Comparison of ENCODE assay signal across 8 mouse cellular contexts in the genomic region with DNA sequence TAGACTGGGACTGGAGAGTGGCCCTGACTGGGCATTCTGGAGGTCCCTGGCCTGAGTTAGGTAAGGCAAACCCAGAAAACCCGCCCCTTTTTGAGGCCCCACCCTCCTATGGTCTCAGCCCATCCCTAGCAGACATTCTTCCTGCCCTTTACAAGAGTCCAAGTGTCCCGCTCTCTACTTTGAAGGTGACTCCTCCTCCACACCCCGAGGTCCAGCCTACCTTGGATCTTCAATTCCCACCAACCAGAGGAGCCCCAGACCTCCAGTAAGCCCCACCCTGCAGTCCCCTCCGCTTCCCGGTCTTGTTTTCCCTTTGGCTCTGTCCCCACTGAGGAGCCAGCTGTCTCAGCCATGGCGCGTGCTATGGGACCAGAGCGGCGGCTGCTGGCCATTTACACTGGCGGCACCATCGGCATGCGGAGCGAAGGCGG. TPM values are rescaled to one million over a fixed set of nuclear protein-coding genes. Genes with fewer than 3 reads are reported as not detected.
DNase-seq lines count a peak whose midpoint lies in the region; ATAC-seq lines count a peak whose summit lies in the region.

A gene (plus strand): TSS at position 139 of the 431 bp plus-strand sequence.

- no peak within 1 kb of the TSS for H3K9ac ChIP-seq in forebrain, embryonic 14.5 days (ENCODE audit: low read length)
- no peak within 1 kb of the TSS for H3K9ac ChIP-seq in midbrain, embryonic 13.5 days (replicated peaks)

- peaks cover 12% of the 10 kb centered on the region for H3K4me1 ChIP-seq in heart, embryonic 10.5 days
- peaks cover 3% of the 10 kb centered on the region for H3K4me1 ChIP-seq in forebrain, embryonic 14.5 days (ENCODE audit: control insufficient read depth, insufficient read depth, low read length)
- H3K4me1 ChIP-seq in midbrain, embryonic 13.5 days (replicated peaks), result peaks cover 4% of the 10 kb centered on the region; the same call in 1 of the 2 replicates

- H3K27me3 ChIP-seq in heart, embryonic 10.5 days (ENCODE audit: insufficient read depth, poor library complexity, severe bottlenecking), result peaks cover 59% of the 10 kb centered on the region
- H3K27me3 ChIP-seq in forebrain, embryonic 14.5 days (replicated peaks; ENCODE audit: control insufficient read depth, insufficient read depth, low read length), result no peaks in the 10 kb centered on the region
- peaks cover 26% of the 10 kb centered on the region; the same call in 1 of the 2 replicates for H3K27me3 ChIP-seq in midbrain, embryonic 13.5 days

- WGBS in heart, embryonic 10.5 days, result under 1% methylated on average over 14 of the region's 14 CpGs
- 3% methylated on average over 14 of the region's 14 CpGs for WGBS in forebrain, embryonic 14.5 days
- 3% methylated on average over 14 of the region's 14 CpGs for WGBS in midbrain, embryonic 13.5 days

- DNase-seq in heart, embryonic 10.5 days (ENCODE audit: low spot score), result no peak
- no peak for DNase-seq in heart, adult 8-10 months (ENCODE audit: low spot score)
- DNase-seq in forebrain, embryonic 14.5 days (ENCODE audit: low spot score), result peak; percentile 15
- peak; percentile 81 for DNase-seq in kidney, adult 9 months
- DNase-seq in spleen, adult 18-20 months, result no peak
- DNase-seq in urinary bladder, postnatal 36 days (ENCODE audit: low spot score in 2 of 2), result no peak
- no peak for DNase-seq in left cerebral cortex, postnatal 36 days (ENCODE audit: low spot score in 2 of 2)

- no peaks in the 10 kb centered on the region for H3K9me3 ChIP-seq in heart, embryonic 10.5 days
- no peaks in the 10 kb centered on the region for H3K9me3 ChIP-seq in forebrain, embryonic 14.5 days (replicated peaks; ENCODE audit: control insufficient read depth, low read length)
- no peaks in the 10 kb centered on the region for H3K9me3 ChIP-seq in midbrain, embryonic 13.5 days

- H3K36me3 ChIP-seq in heart, embryonic 10.5 days, result no peaks in the 10 kb centered on the region
- H3K36me3 ChIP-seq in forebrain, embryonic 14.5 days (ENCODE audit: control insufficient read depth, insufficient read depth, low read length), result no peaks in the 10 kb centered on the region
- no peaks in the 10 kb centered on the region for H3K36me3 ChIP-seq in midbrain, embryonic 13.5 days

- intact Hi-C loops in left cerebral cortex, postnatal 36 days (cut with DNase I), result no loop called here

- H3K4me3 ChIP-seq in heart, embryonic 10.5 days, result peak within 1 kb of the TSS; percentile 47
- no peak within 1 kb of the TSS for H3K4me3 ChIP-seq in forebrain, embryonic 14.5 days (ENCODE audit: low read depth, low read length)
- no peak within 1 kb of the TSS for H3K4me3 ChIP-seq in midbrain, embryonic 13.5 days (replicated peaks)

- H3K27ac ChIP-seq in heart, embryonic 10.5 days, result peak within 1 kb of the TSS; percentile 30; the same call in 1 of the 2 replicates
- no peak within 1 kb of the TSS for H3K27ac ChIP-seq in forebrain, embryonic 14.5 days (ENCODE audit: low read depth, low read length)
- no peak within 1 kb of the TSS for H3K27ac ChIP-seq in midbrain, embryonic 13.5 days

- 0 out of 2 replicates have a peak within 1 kb of the TSS, but pooled peaks have one; percentile 9 for H3K4me2 ChIP-seq in forebrain, embryonic 14.5 days (ENCODE audit: low read length)
- H3K4me2 ChIP-seq in midbrain, embryonic 13.5 days (replicated peaks), result peak within 1 kb of the TSS; percentile 13; the same call in 1 of the 2 replicates

- ATAC-seq in forebrain, embryonic 14.5 days, result no peak
- peak; percentile 58; the same call in 1 of the 2 replicates for ATAC-seq in midbrain, embryonic 13.5 days

RNA-seq across cellular contexts. Expression of the gene that starts here (rescaled TPM):
- polyA plus RNA-seq in heart, embryonic 10.5 days (2016; fragmentation: Nextera tagmentation; extraction: Ambion mirVana), result 1.5 and 1.7 TPM in 2 replicates
- total RNA-seq in heart, adult 8-10 months (2022), result under 1 TPM in 2 of 4 experiments, not detected in 2; 0.44 to 0.62 TPM
- 0.17 and 0.46 TPM in 2 replicates for polyA plus RNA-seq in forebrain, embryonic 14.5 days (2014; fragmentation: Nextera tagmentation; extraction: Ambion mirVana)
- 0.52 and 0.90 TPM in 2 replicates for polyA plus RNA-seq in midbrain, embryonic 13.5 days (2015; fragmentation: Nextera tagmentation; extraction: Ambion mirVana)
- total RNA-seq in left cerebral cortex, postnatal 36 days (2021), result 1 to 10 TPM; 2.4 to 4.5 TPM

Comparison
In these comparisons a context has a peak if more than half of its experiments do, and no peak if none do; other contexts are left out.
1. Peak in DNase-seq and H3K4me2 ChIP-seq in forebrain, embryonic 14.5 days; RNA of the gene not detected or under 1 TPM.
2. Peak in ATAC-seq and H3K4me2 ChIP-seq in midbrain, embryonic 13.5 days; RNA of the gene not detected or under 1 TPM.